Mouse (Mus musculus) midbrain, embryonic 13.5 days (tissue): ENCODE results near the gene Rgs12. TPM values are rescaled to one million over a fixed set of nuclear protein-coding genes. Genes with fewer than 3 reads are reported as not detected.

Experiments
- ATAC-seq: fragments of 200-750 bp; cut with Nextera tagmentation; 2 replicates; pipeline ENCODE4 v1.8.0; 2017; ENCODE audit warnings: mild to moderate bottlenecking, moderate TSS enrichment, moderate library complexity
- H3K27ac ChIP-seq: fragments of 300-500 bp; sonication (generic); 2 replicates; pipeline ENCODE4 v1.5.1; 2015; ENCODE audit warnings: inconsistent platforms, mild to moderate bottlenecking, moderate library complexity
- H3K27me3 ChIP-seq: fragments of 300-500 bp; sonication (generic); 2 replicates; pipeline ENCODE4 v1.6.1; 2015; ENCODE audit warnings: mild to moderate bottlenecking, inconsistent platforms
- H3K36me3 ChIP-seq: fragments of 300-500 bp; sonication (generic); 2 replicates; pipeline ENCODE4 v1.6.1; 2015; ENCODE audit warnings: mild to moderate bottlenecking, inconsistent platforms
- H3K4me1 ChIP-seq: fragments of 300-500 bp; sonication (generic); replicated peaks from 2 replicates; pipeline ENCODE4 v1.6.1; 2015; ENCODE audit warnings: inconsistent platforms
- H3K4me2 ChIP-seq: fragments of 300-500 bp; sonication (generic); replicated peaks from 2 replicates; pipeline ENCODE4 v1.6.1; 2015; ENCODE audit warnings: moderate library complexity, mild to moderate bottlenecking, inconsistent platforms
- H3K4me3 ChIP-seq: fragments of 300-500 bp; sonication (generic); replicated peaks from 2 replicates; pipeline ENCODE4 v1.5.1; 2015; ENCODE audit warnings: mild to moderate bottlenecking, inconsistent platforms
- H3K9ac ChIP-seq: fragments of 300-500 bp; sonication (generic); replicated peaks from 2 replicates; pipeline ENCODE4 v1.6.1; 2015; ENCODE audit warnings: mild to moderate bottlenecking, inconsistent platforms
- H3K9me3 ChIP-seq: fragments of 300-500 bp; sonication (generic); 2 replicates; pipeline ENCODE4 v1.6.1; 2016; ENCODE audit warnings: mild to moderate bottlenecking, inconsistent platforms
- WGBS: fragments of 180-500 bp; shearing (Covaris S2); methylation state at CpG from one replicate; pipeline ENCODE4 v1.1.7; 2015; 5-methylcytosine and 5-hydroxymethylcytosine counted together
- microRNA-seq: library from miRNA; unstranded; fragments of <30 nt; microRNA quantifications from one replicate; pipeline ENCODE4, GENCODE M21; 2016
- polyA plus RNA-seq: library from polyadenylated mRNA; unstranded; fragments of >200 nt; fragmentation: Nextera tagmentation; extraction: Ambion mirVana; gene quantifications from 2 replicates; pipeline ENCODE4 v1.2.1, GENCODE M21; 2015

The Rgs12 gene
- polyA plus RNA-seq, 1 experiment from 2014 or later, result 72.3 TPM

GRCm38 (mm10) chr5:35073992-35074391, 124.7 kb downstream of the Rgs12 start:
- 72% methylated on average over 9 of the region's 9 CpGs for WGBS

GRCm38 (mm10) chr5:35076369-35076768, 127.1 kb downstream of the Rgs12 start:
- no peak overlapping the region for H3K9ac ChIP-seq
- H3K4me2 ChIP-seq, result no peak overlapping the region
- H3K27me3 ChIP-seq, result peaks cover 14% of the 10 kb centered on the region
- peaks cover 12% of the 10 kb centered on the region for H3K4me1 ChIP-seq
- ATAC-seq, result no peak
- no peak overlapping the region for H3K27ac ChIP-seq
- no peaks in the 10 kb centered on the region for H3K36me3 ChIP-seq
- 89% methylated on average over 1 of the region's 1 CpGs for WGBS
- no peaks in the 10 kb centered on the region for H3K9me3 ChIP-seq
- no peak overlapping the region for H3K4me3 ChIP-seq

More at GRCm38 (mm10) chr5:35073992-35074391, 124.7 kb downstream of the Rgs12 start:
- H3K27ac ChIP-seq, result no peak overlapping the region
- no peak overlapping the region for H3K9ac ChIP-seq
- no peak overlapping the region for H3K4me2 ChIP-seq
- H3K4me1 ChIP-seq, result peaks cover 18% of the 10 kb centered on the region
- no peak for ATAC-seq
- peaks cover 5% of the 10 kb centered on the region; the same call in 1 of the 2 replicates for H3K27me3 ChIP-seq
- no peaks in the 10 kb centered on the region for H3K36me3 ChIP-seq
- H3K9me3 ChIP-seq, result no peaks in the 10 kb centered on the region
- H3K4me3 ChIP-seq, result no peak overlapping the region

- ATAC-seq, result no peak
- WGBS, result 36% methylated on average over 18 of the region's 18 CpGs
Observed at GRCm38 (mm10) chr5:35079101-35079500, 129.9 kb downstream of the Rgs12 start.

GRCm38 (mm10) chr5:35084913-35085312, 135.7 kb downstream of the Rgs12 start:
- Histone ChIP-seq H3K9me3 (no peaks in the 10 kb centered on the region), H3K27me3 (no peaks in the 10 kb centered on the region), H3K27ac (no peak overlapping the region), H3K4me1 (no peaks in the 10 kb centered on the region), H3K4me3 (no peak overlapping the region), H3K4me2 (no peak overlapping the region), H3K36me3 (no peaks in the 10 kb centered on the region), H3K9ac (no peak overlapping the region)
- 72% methylated on average over 3 of the region's 3 CpGs for WGBS
- ATAC-seq, result no peak

More at GRCm38 (mm10) chr5:35079101-35079500, 129.9 kb downstream of the Rgs12 start:
- Histone ChIP-seq H3K4me1 (peaks cover 10% of the 10 kb centered on the region), H3K9ac (no peak overlapping the region), H3K4me2 (no peak overlapping the region), H3K36me3 (no peaks in the 10 kb centered on the region), H3K27ac (no peak overlapping the region), H3K9me3 (no peaks in the 10 kb centered on the region), H3K4me3 (no peak overlapping the region), H3K27me3 (peaks cover 14% of the 10 kb centered on the region)

GRCm38 (mm10) chr5:35088785-35089613, 139.8 kb downstream of the Rgs12 start:
- ATAC-seq, result 0 out of 2 replicates have a peak, but pooled peaks have one; percentile 27
- Histone ChIP-seq H3K4me1 (no peaks in the 10 kb centered on the region), H3K27me3 (no peaks in the 10 kb centered on the region), H3K27ac (no peak overlapping the region), H3K4me3 (no peak overlapping the region), H3K36me3 (peaks cover 35% of the 10 kb centered on the region), H3K9ac (no peak overlapping the region), H3K9me3 (no peaks in the 10 kb centered on the region), H3K4me2 (no peak overlapping the region)
- 71% methylated on average over 9 of the region's 9 CpGs for WGBS

Small RNA genes within 50 kb of the gene (microRNA-seq; reads per million reads assigned to microRNA genes)
- 14.0 reads per million, percentile 31 among the genes with 10 or more reads in this experiment for gene Mir3097

Other genes starting within 250 kb of the Rgs12 start
- 15.1 and 15.5 TPM in 2 replicates for gene Htt, start 187.7 kb upstream of the Rgs12 start, polyA plus RNA-seq
- 2.3 TPM in 2 replicates for gene Msantd1, start 41.4 kb upstream of the Rgs12 start, polyA plus RNA-seq
- gene Hgfac, start 92.1 kb downstream of the Rgs12 start, polyA plus RNA-seq, result 1.0 and 1.2 TPM in 2 replicates
- 2.2 and 3.4 TPM in 2 replicates for gene Dok7, start 107.3 kb downstream of the Rgs12 start, polyA plus RNA-seq
- 108 and 114 TPM in 2 replicates for gene Lrpap1, start 156.3 kb downstream of the Rgs12 start, polyA plus RNA-seq